Mouse (Mus musculus): Measurements from ENCODE around the gene Col4a1. TPM values are rescaled to one million over a fixed set of nuclear protein-coding genes. Genes with fewer than 3 reads are reported as not detected.

The Col4a1 gene
- polyA plus RNA-seq, 1 experiment from 2014 or later: 30.2 TPM

- no peak overlapping the region for H3K4me3 ChIP-seq (ENCODE audit: low read depth, low read length)
- H3K9ac ChIP-seq (replicated peaks; ENCODE audit: low read depth, low read length): no peak overlapping the region
- H3K4me2 ChIP-seq (ENCODE audit: low read depth, low read length): no peak overlapping the region
- H3K9me3 ChIP-seq (ENCODE audit: control insufficient read depth, low read length): no peaks in the 10 kb centered on the region
- no peaks in the 10 kb centered on the region for H3K27me3 ChIP-seq (ENCODE audit: control insufficient read depth, insufficient read depth, low read length)
- H3K27ac ChIP-seq (ENCODE audit: low read depth, low read length): no peak overlapping the region
- WGBS: 80% methylated on average over 6 of the region's 6 CpGs
- ATAC-seq (ENCODE audit: low read depth): no peak
- no peaks in the 10 kb centered on the region for H3K4me1 ChIP-seq (ENCODE audit: control insufficient read depth, insufficient read depth, low read length)
- H3K36me3 ChIP-seq (ENCODE audit: control insufficient read depth, insufficient read depth, low read length): no peaks in the 10 kb centered on the region
Observed at GRCm38 (mm10) chr8:11270826-11271225, 41.8 kb downstream of the Col4a1 start.

DNA sequence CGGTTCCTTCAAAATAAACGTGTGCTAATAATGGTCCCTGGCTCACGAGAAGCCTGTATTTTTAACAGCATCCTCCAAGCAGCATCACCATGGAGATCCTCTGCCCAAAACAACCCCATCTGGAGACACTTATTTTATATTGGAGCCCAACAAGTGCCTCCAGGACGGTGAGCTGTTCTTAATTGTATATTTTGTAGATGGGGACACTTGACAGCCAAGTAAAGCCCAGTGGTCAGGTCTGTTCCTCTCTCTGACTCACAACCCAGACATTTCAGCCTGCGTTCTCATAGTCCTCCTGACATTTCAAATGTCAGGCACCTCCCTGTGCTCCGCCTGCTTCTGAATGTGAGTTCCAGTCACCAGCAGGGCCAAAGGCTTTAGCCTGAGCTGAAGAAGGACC lies 43.9 kb downstream of the Col4a1 start:
- Histone ChIP-seq H3K4me1 (ENCODE audit: control insufficient read depth, insufficient read depth, low read length) (no peaks in the 10 kb centered on the region), H3K27me3 (ENCODE audit: control insufficient read depth, insufficient read depth, low read length) (no peaks in the 10 kb centered on the region), H3K36me3 (ENCODE audit: control insufficient read depth, insufficient read depth, low read length) (no peaks in the 10 kb centered on the region), H3K4me3 (ENCODE audit: low read depth, low read length) (no peak overlapping the region), H3K27ac (ENCODE audit: low read depth, low read length) (no peak overlapping the region), H3K4me2 (ENCODE audit: low read depth, low read length) (no peak overlapping the region), H3K9me3 (ENCODE audit: control insufficient read depth, low read length) (no peaks in the 10 kb centered on the region), H3K9ac (replicated peaks; ENCODE audit: low read depth, low read length) (no peak overlapping the region)
- 80% methylated on average over 6 of the region's 6 CpGs for WGBS
- ATAC-seq (ENCODE audit: low read depth): no peak

DNA sequence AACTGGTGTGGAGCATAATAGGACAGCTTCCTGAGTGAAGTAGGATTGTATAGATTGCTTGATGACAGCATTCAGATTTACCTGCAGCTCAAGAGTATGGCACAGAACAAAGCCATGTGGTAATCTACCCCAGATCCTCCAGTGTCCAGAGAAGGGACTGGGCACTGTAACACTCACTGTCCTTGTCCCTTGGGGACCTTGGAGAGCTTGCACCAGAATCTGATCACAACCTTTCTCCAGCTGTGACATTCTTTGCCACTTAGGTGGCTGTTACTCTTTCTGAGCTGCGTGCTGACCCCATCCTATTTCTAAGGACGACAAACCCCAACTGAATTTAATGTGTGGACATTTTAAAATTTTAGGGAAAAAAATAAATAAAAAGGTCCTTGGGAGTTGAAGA lies 46.2 kb downstream of the Col4a1 start:
- H3K36me3 ChIP-seq (ENCODE audit: control insufficient read depth, insufficient read depth, low read length): no peaks in the 10 kb centered on the region
- no peak overlapping the region for H3K9ac ChIP-seq (replicated peaks; ENCODE audit: low read depth, low read length)
- no peak overlapping the region for H3K4me2 ChIP-seq (ENCODE audit: low read depth, low read length)
- no peaks in the 10 kb centered on the region for H3K27me3 ChIP-seq (ENCODE audit: control insufficient read depth, insufficient read depth, low read length)
- 90% methylated on average over 2 of the region's 2 CpGs for WGBS
- H3K4me1 ChIP-seq (ENCODE audit: control insufficient read depth, insufficient read depth, low read length): no peaks in the 10 kb centered on the region
- H3K27ac ChIP-seq (ENCODE audit: low read depth, low read length): no peak overlapping the region
- no peaks in the 10 kb centered on the region for H3K9me3 ChIP-seq (ENCODE audit: control insufficient read depth, low read length)
- no peak for ATAC-seq (ENCODE audit: low read depth)
- H3K4me3 ChIP-seq (ENCODE audit: low read depth, low read length): no peak overlapping the region

DNA sequence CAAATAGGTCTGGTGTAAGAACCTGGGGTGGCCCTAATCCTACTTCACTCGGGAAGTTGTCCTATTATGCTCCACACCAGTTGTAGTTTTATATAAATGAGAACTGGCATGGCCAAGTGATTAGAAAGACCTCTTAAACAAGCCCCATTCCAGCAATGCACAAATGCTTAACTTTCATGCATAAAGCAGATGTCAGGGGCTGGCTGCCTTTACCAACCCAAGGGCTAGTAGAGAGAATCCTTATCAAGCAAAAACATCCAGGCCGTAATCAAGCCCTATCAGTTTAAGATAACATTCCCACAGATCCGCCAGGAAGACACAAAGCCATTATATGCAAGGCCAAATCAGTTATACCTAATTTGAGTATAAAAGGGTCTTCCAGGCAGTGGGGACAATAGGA lies 46.7 kb downstream of the Col4a1 start:
- ATAC-seq (ENCODE audit: low read depth): no peak
- WGBS: 85% methylated on average over 3 of the region's 3 CpGs
- H3K27ac ChIP-seq (ENCODE audit: low read depth, low read length): no peak overlapping the region

DNA sequence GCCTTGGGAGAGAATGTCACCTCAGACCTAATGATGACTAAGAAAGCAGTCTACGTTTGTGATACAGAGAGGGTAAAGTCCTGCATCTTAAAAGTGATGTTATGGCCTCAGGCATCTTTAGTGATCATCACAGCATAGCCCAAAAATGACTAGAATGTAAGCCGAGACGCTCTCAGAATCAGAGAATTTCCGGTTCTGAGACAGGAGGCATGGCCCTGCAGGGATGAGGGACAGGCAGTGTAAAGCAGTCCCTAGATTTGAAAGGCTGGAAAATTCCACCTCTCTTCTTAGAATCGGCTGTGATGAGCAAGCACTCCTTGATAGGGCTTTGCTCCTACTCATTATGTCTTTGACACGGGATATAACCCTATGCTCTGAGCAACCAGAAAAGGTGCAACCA lies 48.8 kb downstream of the Col4a1 start:
- no peak for ATAC-seq (ENCODE audit: low read depth)
- H3K27ac ChIP-seq (ENCODE audit: low read depth, low read length): no peak overlapping the region
- no peaks in the 10 kb centered on the region for H3K9me3 ChIP-seq (ENCODE audit: control insufficient read depth, low read length)
- H3K36me3 ChIP-seq (ENCODE audit: control insufficient read depth, insufficient read depth, low read length): no peaks in the 10 kb centered on the region
- H3K27me3 ChIP-seq (ENCODE audit: control insufficient read depth, insufficient read depth, low read length): no peaks in the 10 kb centered on the region
- no peak overlapping the region for H3K4me3 ChIP-seq (ENCODE audit: low read depth, low read length)
- no peak overlapping the region for H3K4me2 ChIP-seq (ENCODE audit: low read depth, low read length)
- H3K4me1 ChIP-seq (ENCODE audit: control insufficient read depth, insufficient read depth, low read length): no peaks in the 10 kb centered on the region
- WGBS: 88% methylated on average over 6 of the region's 6 CpGs
- no peak overlapping the region for H3K9ac ChIP-seq (replicated peaks; ENCODE audit: low read depth, low read length)

More for the DNA sequence above, 46.7 kb downstream of the Col4a1 start:
- H3K36me3 ChIP-seq (ENCODE audit: control insufficient read depth, insufficient read depth, low read length): no peaks in the 10 kb centered on the region
- no peaks in the 10 kb centered on the region for H3K9me3 ChIP-seq (ENCODE audit: control insufficient read depth, low read length)
- H3K4me2 ChIP-seq (ENCODE audit: low read depth, low read length): no peak overlapping the region
- H3K4me3 ChIP-seq (ENCODE audit: low read depth, low read length): no peak overlapping the region
- H3K9ac ChIP-seq (replicated peaks; ENCODE audit: low read depth, low read length): no peak overlapping the region
- H3K4me1 ChIP-seq (ENCODE audit: control insufficient read depth, insufficient read depth, low read length): no peaks in the 10 kb centered on the region
- no peaks in the 10 kb centered on the region for H3K27me3 ChIP-seq (ENCODE audit: control insufficient read depth, insufficient read depth, low read length)

DNA sequence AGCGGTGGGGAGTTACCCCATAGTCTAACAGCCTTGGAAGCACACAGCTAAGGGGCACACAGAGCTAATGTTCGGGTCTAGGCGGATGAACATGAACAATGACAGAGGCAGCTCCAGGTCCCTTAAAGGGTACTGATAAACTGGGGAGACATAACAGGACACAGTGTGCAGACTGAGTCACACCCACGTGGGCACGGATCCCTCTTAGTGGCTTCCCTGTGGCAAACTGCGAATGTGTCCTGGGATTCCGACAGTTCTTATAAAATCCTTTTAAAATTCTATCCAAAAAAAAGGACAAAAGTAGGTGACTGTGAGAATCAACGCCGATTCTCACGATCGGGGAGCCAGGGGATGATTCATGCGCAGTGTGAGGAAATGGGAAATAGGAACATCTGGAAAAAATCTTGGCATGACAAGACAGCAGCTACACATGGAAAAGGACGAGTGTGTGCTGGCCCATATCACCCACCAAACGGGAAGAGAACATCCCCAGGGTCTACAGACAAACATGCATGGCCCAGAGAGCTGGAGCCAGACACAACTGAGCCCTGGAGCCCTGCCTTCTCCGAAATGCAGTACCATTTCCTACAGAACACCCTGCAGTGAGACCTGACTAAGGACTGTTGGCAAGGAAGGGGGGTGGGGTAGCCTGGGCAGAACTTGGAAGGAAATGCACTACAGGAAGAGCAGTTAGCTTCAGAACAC lies 50.4 kb downstream of the Col4a1 start:
- H3K9ac ChIP-seq (replicated peaks; ENCODE audit: low read depth, low read length): no peak overlapping the region
- H3K36me3 ChIP-seq (ENCODE audit: control insufficient read depth, insufficient read depth, low read length): no peaks in the 10 kb centered on the region
- H3K4me1 ChIP-seq (ENCODE audit: control insufficient read depth, insufficient read depth, low read length): no peaks in the 10 kb centered on the region
- H3K4me2 ChIP-seq (ENCODE audit: low read depth, low read length): no peak overlapping the region
- H3K27me3 ChIP-seq (ENCODE audit: control insufficient read depth, insufficient read depth, low read length): no peaks in the 10 kb centered on the region
- no peak overlapping the region for H3K27ac ChIP-seq (ENCODE audit: low read depth, low read length)
- WGBS: 81% methylated on average over 15 of the region's 15 CpGs
- no peak overlapping the region for H3K4me3 ChIP-seq (ENCODE audit: low read depth, low read length)
- no peaks in the 10 kb centered on the region for H3K9me3 ChIP-seq (ENCODE audit: control insufficient read depth, low read length)
- no peak for ATAC-seq (ENCODE audit: low read depth)

DNA sequence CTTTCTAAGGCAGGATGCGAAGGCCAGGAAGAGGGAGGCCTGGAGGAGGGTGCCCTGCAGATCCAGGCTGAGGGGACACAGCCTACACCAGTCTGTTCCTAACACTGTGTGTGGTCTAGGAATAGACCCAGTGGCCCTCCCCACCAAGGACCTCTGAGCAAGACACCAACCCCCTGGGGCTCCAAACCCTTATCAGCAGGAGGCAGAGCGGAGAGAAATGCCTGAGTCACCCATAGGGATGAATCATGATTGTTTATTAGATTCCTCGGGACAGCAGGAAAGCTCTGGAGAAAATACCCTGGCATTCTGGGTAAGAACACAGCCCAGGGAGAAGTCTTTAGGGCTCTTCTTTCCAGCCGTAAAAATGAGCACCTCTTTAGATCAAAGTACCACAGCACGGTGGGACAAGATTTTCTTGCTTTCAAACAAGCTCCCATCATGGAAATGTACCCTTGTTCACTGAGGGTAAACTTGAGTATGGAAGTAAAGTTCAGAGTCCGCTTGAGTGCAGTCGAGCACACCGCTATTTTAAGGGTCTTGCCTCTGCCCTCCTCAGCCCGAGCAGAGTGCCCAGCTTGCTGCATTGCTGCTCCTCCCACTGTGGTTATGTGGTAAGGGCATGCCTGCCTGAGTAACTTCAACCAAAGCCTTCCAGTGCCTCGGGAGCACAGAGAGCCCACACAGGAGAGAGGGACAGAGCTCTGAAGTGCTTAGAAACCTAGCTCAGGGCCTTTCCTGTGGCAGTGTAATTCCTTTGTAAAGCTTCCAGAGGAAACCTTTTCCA lies 52.6 kb downstream of the Col4a1 start:
- no peak overlapping the region for H3K27ac ChIP-seq (ENCODE audit: low read depth, low read length)
- WGBS: 33% methylated on average over 10 of the region's 10 CpGs
- H3K4me1 ChIP-seq (ENCODE audit: control insufficient read depth, insufficient read depth, low read length): no peaks in the 10 kb centered on the region
- H3K9me3 ChIP-seq (ENCODE audit: control insufficient read depth, low read length): no peaks in the 10 kb centered on the region
- no peak overlapping the region for H3K4me3 ChIP-seq (ENCODE audit: low read depth, low read length)
- no peak overlapping the region for H3K9ac ChIP-seq (replicated peaks; ENCODE audit: low read depth, low read length)
- no peak overlapping the region for H3K4me2 ChIP-seq (ENCODE audit: low read depth, low read length)
- H3K27me3 ChIP-seq (ENCODE audit: control insufficient read depth, insufficient read depth, low read length): no peaks in the 10 kb centered on the region
- no peak for ATAC-seq (ENCODE audit: low read depth)
- no peaks in the 10 kb centered on the region for H3K36me3 ChIP-seq (ENCODE audit: control insufficient read depth, insufficient read depth, low read length)

DNA sequence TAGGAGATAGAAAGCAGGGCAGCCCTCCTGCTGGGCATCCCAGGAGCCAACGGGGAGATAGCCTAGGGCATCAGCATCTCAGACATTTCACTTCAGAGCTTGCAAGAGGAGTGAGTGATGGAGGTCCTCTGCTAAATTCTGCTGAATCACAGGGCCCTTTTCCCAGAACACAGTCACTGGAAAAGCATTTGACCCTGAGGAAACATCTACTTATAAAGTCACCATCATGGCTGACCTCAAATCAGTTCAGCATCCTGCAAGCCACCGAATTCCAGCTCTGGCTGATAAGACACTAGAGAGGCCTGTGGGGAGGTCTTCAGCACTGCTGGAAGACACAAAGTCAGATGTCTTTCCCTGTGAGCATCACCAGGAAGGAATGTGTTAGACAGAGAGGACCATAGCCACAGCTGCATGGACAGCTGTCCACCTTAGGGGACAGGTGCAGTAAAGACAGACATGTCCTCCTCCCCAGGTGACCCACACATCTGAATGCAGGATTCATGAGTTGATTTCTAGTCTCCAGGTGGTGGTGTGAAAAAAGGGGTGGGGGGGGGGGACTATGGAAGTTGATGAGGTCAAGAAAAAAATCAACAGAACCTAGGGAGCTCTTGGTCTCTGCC lies 54.0 kb downstream of the Col4a1 start:
- H3K9ac ChIP-seq (replicated peaks; ENCODE audit: low read depth, low read length): no peak overlapping the region
- ATAC-seq (ENCODE audit: low read depth): no peak
- no peak overlapping the region for H3K4me2 ChIP-seq (ENCODE audit: low read depth, low read length)
- H3K36me3 ChIP-seq (ENCODE audit: control insufficient read depth, insufficient read depth, low read length): no peaks in the 10 kb centered on the region
- H3K4me3 ChIP-seq (ENCODE audit: low read depth, low read length): no peak overlapping the region
- H3K4me1 ChIP-seq (ENCODE audit: control insufficient read depth, insufficient read depth, low read length): no peaks in the 10 kb centered on the region
- H3K27me3 ChIP-seq (ENCODE audit: control insufficient read depth, insufficient read depth, low read length): no peaks in the 10 kb centered on the region
- 88% methylated on average over 2 of the region's 2 CpGs for WGBS
- H3K9me3 ChIP-seq (ENCODE audit: control insufficient read depth, low read length): no peaks in the 10 kb centered on the region
- no peak overlapping the region for H3K27ac ChIP-seq (ENCODE audit: low read depth, low read length)
